Mouse (Mus musculus) right cerebral cortex, adult 2 months (tissue): ENCODE measurements at regions not wholly inside any gene's neighbourhood (a gene's known extent, or its start where the extent isn't known, plus 50 kb on each side); places are given as distances from the start of the nearest gene placed in this dataset.
A peak's percentile ranks its signal among the peaks of the same experiment; 100 is the strongest.

Experiments
- DNase-seq, 2 experiments: peaks; one replicate each; pipeline ENCODE4 v3.0.0; 2021 to 2022; ENCODE audit warnings: low spot score in 2 of 2

DNA sequence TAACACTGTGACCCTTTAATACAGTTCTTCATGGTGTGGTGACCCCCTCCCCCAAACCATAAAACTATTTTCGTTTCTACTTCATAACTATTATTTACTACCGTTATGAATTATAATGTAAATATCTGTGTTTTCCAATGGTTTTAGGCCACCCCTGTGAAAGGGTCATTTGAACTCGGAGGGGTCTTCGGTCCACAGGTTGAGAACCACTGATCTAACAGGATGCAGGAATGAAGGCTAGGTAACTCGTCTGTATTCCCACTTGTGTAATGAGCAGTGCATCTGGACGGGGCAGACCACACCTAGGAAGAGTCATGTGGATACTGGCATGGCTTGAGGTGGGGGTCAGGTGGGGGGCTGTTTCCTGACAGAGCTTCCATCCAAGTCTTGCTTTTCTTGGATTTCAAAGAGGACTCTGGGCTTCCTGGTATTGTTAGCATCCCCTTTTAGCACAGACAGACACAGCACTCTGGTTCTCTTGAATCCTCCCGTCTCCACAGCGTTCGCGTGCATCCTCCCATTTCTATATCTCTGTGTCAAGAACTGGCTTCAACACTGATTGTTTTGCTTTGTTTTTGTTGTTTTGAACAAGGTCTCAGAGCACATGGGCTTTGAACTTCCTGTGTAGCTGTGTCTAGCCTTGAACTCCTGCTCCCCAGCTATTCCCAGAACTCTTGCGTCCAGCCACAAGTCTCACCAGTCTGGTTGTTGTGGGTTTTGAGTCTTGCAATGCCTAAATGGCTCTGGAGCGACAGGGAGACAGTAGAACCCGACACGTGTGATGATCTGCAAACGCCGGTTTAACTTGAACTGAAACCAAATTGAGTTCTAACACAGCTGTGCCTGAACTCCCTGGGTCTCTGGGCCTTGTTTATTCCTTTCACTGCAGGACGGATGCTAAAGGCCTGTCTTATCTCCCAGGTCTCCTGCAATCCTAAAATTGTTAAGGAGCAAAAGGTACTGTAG lies 75.4 kb upstream of the Ralgps2 start:
- DNase-seq: no peak

DNA sequence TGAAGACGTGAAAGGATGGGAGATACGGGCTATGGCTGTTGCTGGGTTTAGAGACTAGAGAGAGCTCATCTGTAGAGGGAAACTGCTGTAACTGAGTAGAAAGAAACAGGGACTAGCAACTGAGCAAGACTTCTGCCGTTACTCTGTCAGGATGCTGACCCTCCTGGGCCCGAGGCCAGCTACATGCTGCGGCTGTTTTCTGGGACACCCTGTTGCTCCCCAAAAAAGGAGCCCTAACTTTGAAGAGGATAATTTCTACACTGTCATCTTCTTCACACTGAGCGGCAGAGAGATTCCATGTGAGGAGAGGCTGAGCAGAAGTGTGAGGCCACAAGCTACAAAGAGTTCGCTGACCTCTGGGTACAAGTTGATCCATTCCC lies 74.2 kb upstream of the Ralgps2 start:
- no peak for DNase-seq

DNA sequence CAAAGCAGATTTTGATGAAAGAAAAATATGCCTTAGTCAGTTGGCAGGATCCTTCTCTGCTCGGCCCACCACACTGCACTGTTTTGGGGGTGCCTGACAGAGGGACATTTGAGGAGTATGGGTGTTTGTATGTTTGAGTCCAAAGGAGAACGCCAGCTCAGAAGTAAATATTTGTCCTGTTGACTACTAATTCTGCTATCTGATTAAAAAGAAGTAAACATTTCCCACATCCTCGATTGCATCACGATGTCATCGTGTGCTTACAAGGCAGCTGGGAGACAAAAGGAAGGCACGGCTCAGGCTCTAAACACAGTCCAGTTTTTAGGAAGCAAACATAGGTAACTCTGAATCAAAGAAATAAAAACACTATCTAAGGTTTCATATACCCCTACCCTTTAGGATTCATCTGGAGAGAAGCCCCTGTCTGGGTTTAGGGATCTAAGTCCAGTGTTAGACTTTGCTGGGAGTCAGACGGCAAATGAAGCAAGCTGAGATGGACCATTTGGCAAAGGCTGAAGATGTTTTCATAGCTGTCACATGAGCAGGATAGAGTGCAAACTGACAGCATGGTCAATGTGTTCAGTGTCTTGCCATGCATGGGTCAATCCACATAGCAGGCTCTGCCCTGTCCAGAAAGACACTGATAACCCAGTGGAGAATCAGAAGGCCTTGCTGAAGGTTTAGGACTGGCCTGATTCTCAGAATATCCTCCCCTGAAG lies 73.7 kb upstream of the Ralgps2 start:
- DNase-seq: no peak

DNA sequence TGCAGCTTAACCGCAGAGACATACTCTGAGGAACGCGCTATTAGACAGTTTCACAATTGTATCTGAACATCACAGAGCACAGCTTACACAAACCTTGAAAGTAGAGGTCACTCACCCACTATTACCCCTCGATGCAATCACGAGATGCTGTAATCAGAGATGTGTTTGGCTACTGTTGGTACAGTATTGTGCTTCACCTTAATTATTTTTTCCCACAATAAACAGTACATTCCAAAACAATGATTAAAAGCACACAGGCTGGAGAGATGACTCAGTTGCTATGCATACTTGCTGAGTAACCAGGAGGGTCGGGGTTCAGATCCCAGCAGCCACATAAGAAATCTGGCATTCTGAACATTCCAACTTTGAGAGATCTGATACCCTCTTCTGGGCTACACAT lies 71.8 kb upstream of the Ralgps2 start:
- DNase-seq: no peak

- DNase-seq: no peak
These were observed 70.0 kb upstream of the Ralgps2 start for GRCm38 (mm10) chr1:157009427-157009826.

GRCm38 (mm10) chr1:157007891-157008730 lies 68.7 kb upstream of the Ralgps2 start:
- no peak for DNase-seq

GRCm38 (mm10) chr1:157004312-157005074 lies 65.1 kb upstream of the Ralgps2 start:
- no peak for DNase-seq

GRCm38 (mm10) chr1:157003034-157003433 lies 63.6 kb upstream of the Ralgps2 start:
- DNase-seq: no peak

DNA sequence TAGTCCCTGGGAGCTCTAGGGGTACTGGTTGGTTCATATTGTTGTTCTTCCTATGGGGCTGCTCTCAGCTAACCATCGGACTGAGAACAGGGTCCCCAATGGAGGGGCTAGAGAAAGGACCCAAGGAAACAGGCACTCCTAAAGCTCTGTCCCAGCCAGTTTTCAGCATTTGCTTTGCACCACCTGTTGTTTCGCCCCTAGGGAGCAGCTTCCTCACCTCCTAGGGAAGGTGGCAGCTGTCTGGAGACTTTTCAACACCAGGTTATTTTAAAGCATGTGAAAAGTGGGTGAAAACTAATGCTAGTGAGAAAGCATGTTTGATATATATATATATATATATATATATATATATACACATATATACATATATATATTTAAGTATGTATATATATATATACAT lies 62.8 kb upstream of the Ralgps2 start:
- no peak for DNase-seq

- no peak for DNase-seq
These were observed 61.7 kb upstream of the Ralgps2 start for GRCm38 (mm10) chr1:157001008-157001660.

DNA sequence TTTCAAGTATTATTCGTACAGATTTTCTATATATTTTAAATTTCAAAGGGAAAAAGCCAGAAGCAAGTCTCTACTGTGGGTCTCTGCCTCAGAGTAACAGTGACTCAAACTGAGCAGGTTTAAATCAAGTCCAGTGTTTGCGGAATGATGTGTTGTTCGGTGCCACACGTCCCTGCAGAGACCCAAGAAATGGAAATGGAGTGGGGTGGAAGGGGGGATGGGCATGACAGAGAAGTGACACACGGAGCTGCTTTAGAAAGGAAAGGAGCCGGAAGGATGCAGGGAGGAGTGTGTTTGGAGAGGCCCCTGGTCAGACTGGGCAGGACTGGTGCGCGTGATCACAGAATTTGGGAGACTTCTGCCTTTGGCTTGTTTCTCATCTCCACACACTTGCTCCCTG lies 60.5 kb upstream of the Ralgps2 start:
- DNase-seq: no peak

DNA sequence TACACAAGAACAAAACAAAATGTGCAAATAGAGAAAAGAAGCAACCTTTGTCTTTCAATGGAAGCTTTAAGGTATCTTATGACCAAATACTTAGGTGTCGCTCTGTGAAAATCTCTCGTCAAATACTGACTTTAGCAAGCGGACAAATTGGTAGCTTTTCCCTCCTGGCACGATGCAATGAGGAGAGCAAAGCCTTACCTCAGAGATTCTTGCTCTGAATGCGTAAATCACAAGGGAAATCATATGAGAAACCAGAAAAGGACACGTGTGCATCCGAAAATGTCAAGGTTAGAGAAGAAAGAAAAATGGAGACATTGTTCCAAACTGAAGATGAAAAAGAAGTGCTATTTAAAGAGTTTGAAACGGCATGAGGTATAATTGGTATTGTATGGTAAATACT lies 59.8 kb upstream of the Ralgps2 start:
- DNase-seq: no peak

DNA sequence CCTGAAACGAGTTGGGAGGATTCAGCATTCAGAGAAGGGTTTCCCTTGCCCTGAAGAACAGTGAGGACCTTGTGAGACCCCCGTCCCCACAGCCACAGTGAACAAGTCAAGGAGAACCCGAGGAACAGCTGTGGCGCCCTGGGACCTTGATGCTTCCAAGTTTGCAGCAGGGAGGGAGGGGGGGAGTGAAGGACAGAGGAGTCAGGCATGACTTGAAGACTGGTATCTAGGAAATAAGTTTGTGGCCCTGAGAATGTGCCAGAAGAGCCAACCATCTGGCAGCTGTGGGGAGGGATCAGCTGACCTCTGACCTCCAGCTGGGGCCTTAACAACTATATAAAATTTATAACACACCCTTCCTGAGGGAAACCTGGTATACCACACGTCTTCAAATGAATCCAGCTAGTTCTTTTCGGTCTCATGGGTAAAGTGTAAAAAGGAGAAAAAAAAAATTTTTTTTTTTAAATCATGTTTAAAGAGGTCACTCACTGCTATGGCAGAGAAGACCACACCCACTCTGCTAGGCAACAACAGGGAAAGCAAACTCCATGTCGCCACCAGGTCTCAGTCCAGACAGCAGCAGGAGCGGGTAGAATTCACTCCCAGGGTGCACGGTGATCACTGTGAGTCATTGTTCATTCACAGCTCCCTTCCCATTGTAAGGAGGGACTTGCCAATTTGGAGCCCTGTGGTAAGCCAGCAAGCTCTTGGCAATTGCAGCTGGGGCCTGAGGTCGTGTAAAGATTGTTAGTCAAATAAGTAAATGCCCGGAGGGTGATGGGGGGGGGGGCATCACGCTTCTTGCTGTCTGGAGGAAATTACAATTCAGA lies 58.3 kb upstream of the Ralgps2 start:
- DNase-seq: no peak

DNA sequence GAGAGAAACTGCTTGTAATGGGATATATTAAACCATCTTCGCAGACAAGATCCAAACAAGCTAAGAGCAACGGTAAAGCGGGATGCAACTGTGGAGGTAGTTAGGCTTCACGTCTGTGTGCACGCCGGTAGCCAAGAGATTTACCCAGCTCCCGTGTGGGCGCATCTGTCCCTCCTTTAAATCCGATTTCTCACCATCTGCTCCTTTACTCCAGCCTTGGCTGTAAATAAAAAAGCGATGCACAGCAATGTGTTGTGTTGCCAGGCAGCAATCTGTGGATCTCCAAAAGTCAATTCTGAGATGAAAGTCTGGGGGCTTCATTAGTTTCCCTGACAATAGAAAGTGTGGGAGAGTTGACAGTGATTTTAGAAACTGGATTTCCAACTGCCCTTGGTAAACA lies 57.6 kb upstream of the Ralgps2 start:
- peak; percentile 72 to 78 for DNase-seq

GRCm38 (mm10) chr1:156996084-156996880 lies 56.9 kb upstream of the Ralgps2 start:
- no peak for DNase-seq

DNA sequence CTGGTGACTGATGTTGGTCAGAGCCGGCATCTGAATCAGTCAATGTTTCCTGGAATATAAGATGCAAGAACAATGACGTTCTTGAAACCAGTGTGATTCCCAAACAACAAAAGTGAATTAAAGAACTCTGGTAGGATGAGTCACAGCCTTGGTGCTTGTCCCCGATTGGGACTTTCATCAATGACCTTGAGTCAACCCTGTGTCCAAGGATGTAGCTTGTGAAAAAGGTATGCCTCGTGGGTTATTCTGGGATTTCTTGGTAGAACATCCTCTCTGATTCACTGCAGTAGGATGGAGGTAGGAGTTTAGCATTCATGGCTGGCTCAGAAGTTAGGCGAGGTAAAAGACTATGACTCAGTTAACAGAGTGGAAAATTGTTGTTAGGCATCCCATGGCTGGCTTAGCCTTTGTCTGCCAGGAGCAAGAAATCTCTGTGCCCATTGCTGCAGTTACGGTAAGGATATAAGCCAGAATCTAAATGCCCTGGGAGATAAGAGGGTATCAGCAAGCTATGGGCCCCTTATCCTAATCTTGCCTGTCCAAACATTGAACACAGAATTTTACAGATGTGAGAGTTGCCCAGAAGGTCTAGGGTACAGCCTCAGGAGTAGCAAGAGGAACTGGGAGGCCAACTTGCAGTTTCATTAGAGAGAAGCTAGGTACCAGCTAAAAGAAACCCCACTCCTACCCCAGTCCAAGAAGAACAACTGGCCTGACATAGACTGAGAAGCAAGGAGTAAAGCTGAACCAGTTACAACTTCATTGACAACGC lies 55.9 kb upstream of the Ralgps2 start:
- DNase-seq: no peak

GRCm38 (mm10) chr1:156994644-156995016 lies 55.2 kb upstream of the Ralgps2 start:
- DNase-seq: no peak

GRCm38 (mm10) chr1:156994005-156994643 lies 54.7 kb upstream of the Ralgps2 start:
- DNase-seq: no peak
